Mouse (Mus musculus) small intestine, adult 2 months (tissue): ENCODE data around the gene Slc9a3r2. TPM values are rescaled to one million over a fixed set of nuclear protein-coding genes. Genes with fewer than 3 reads are reported as not detected.

Experiments used
- H3K27ac ChIP-seq: fragments of 200-500 bp; 2 replicates; pipeline ENCODE4 v1.5.1; 2012; ENCODE audit warnings: low read depth, low read length, control low read depth, inconsistent platforms; ENCODE audit not compliant: insufficient read depth
- H3K27me3 ChIP-seq: fragments of 200-500 bp; 2 replicates; pipeline ENCODE4 v1.6.1; 2012; ENCODE audit warnings: mild to moderate bottlenecking, moderate library complexity, low read length, inconsistent platforms; ENCODE audit not compliant: control insufficient read depth, insufficient read depth
- H3K36me3 ChIP-seq: fragments of 200-500 bp; 2 replicates; pipeline ENCODE4 v1.6.1; 2012; ENCODE audit warnings: mild to moderate bottlenecking, low read length, control low read depth, inconsistent platforms; ENCODE audit not compliant: control insufficient read depth, insufficient read depth
- H3K4me1 ChIP-seq: fragments of 200-500 bp; 2 replicates; pipeline ENCODE4 v1.6.1; 2012; ENCODE audit warnings: low read length, inconsistent platforms, mixed read lengths; ENCODE audit not compliant: control insufficient read depth, insufficient read depth, insufficient read length
- H3K4me3 ChIP-seq: fragments of 200-500 bp; 2 replicates; pipeline ENCODE4 v1.5.1; 2012; ENCODE audit warnings: low read depth, mild to moderate bottlenecking, control low read depth, inconsistent platforms, low read length, moderate library complexity
- CTCF ChIP-seq: fragments of 200-500 bp; IDR thresholded peaks from 2 replicates; pipeline ENCODE4 v1.5.1; 2012; ENCODE audit warnings: low read depth, mild to moderate bottlenecking, control low read depth, inconsistent platforms, low read length, moderate library complexity, mixed read lengths; ENCODE audit not compliant: insufficient replicate concordance, insufficient read length; ENCODE audit errors: extremely low read depth
- POLR2A ChIP-seq: fragments of 200-500 bp; IDR thresholded peaks from 2 replicates; pipeline ENCODE4 v1.6.1; 2012; ENCODE audit warnings: low read depth, mild to moderate bottlenecking, control low read depth, inconsistent platforms, low read length, moderate library complexity
- WGBS: fragments of 180-500 bp; shearing (Covaris S2); methylation state at CpG from one replicate; pipeline ENCODE4 v1.1.7; 2018; 5-methylcytosine and 5-hydroxymethylcytosine counted together
- polyA plus RNA-seq: library from polyadenylated mRNA; depleted of rRNA; stranded (reverse); fragments of >200 nt; gene quantifications from 2 replicates; pipeline ENCODE4 v1.2.3, GENCODE M21; 2012

The Slc9a3r2 gene
- polyA plus RNA-seq, 1 experiment = 44.9 TPM

DNA sequence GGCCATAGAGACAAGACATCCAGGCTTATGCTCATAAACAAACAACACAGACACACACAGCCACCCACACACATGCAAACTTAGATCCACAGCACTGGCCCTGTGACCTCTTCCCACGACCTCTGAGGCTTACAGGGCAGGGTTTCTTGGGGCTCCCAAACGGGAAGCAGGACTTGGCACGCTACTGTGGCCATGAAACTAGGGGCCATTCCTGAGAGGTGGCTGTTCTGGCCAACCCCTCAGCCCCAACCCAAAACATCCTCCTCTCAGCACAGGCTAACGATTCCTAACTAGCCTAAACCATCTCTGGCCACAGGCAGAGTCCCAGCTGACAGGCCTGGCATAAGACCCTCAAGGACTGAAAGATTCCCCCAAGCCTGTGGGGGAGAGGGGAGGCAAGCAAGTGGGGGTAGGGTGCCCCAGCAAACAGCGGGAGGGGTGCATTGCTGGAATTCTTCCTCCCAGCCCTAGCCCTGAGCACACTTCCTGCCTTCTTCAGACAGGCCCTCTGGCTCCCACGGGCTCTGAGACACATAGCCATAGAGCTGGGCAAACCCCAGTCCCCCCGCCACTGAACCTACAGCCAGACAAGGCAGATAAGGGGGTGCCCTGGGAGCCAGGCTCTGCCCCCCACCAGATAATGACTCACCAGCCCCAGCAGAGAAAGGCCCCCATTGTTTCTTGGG is 6.0 kb downstream of the Slc9a3r2 start:
- Histone ChIP-seq H3K4me1 (peaks cover 2% of the 10 kb centered on the region; the same call in 1 of the 2 replicates), H3K4me3 (peak overlapping the region; percentile 33), H3K36me3 (0 out of 2 replicates have a peak, but pooled peaks cover 1% of the 10 kb centered on the region), H3K27ac (peak overlapping the region; percentile 85), H3K27me3 (no peaks in the 10 kb centered on the region)
- TF ChIP-seq POLR2A (no peak), CTCF (no peak)
- WGBS = 57% methylated on average over 7 of the region's 7 CpGs

DNA sequence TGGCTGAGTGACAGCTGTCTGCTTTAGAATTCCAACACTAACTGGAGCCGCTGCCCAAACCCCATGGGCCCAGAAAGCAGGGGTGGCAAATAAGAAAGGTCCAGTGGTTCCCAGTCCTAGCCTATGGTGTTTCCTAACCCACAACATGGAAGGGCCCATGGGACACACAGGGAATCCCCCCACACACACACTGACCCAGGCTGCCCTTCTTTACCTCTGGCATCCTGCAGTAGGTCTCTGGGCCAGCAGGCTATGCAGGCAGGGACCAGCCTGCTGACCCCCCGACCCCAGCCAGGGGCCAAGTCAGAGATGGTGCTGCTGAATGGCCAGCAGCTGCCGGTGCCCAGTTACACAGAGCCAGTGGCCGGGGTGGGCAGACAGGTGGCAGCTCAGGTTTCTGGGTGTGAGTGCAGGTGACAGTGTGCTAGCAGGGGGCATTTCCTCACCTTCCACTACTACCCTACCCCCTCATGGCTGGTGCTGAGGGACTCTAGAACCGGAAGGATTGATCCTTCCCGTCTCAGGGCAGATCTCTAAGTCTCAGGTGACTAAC is 7.3 kb downstream of the Slc9a3r2 start:
- TF ChIP-seq CTCF (no peak), POLR2A (no peak)
- Histone ChIP-seq H3K4me3 (peak overlapping the region; percentile 5), H3K36me3 (0 out of 2 replicates have a peak, but pooled peaks cover 1% of the 10 kb centered on the region), H3K27ac (0 out of 2 replicates have a peak overlapping the region, but pooled peaks have one; percentile 85), H3K27me3 (no peaks in the 10 kb centered on the region), H3K4me1 (peaks cover 5% of the 10 kb centered on the region; the same call in 1 of the 2 replicates)
- WGBS = 76% methylated on average over 6 of the region's 6 CpGs

DNA sequence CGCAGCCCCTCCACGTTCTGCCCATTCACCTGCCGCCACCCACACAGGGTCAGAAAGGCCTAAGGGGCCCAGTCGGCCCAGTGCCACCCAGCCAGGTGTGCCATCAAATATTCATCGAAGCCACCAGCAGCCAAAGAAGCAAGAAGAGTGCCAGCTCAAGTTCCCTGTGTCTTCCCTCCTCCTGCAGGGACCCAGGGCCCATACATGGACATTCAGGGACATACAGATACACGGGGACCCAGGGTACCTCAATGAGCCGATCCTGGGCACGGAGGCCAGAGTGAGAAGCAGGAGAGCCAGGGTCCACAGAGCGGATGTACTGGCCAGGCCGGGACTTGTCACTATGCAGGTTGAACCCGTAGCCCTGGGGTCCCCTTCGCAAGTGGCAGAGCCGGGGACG is 8.2 kb downstream of the Slc9a3r2 start:
- Histone ChIP-seq H3K4me3 (no peak overlapping the region), H3K27me3 (no peaks in the 10 kb centered on the region), H3K4me1 (peaks cover 5% of the 10 kb centered on the region; the same call in 1 of the 2 replicates), H3K27ac (no peak overlapping the region), H3K36me3 (0 out of 2 replicates have a peak, but pooled peaks cover 1% of the 10 kb centered on the region)
- WGBS = 89% methylated on average over 14 of the region's 14 CpGs
- no peak for TF ChIP-seq CTCF
- TF ChIP-seq POLR2A = no peak

DNA sequence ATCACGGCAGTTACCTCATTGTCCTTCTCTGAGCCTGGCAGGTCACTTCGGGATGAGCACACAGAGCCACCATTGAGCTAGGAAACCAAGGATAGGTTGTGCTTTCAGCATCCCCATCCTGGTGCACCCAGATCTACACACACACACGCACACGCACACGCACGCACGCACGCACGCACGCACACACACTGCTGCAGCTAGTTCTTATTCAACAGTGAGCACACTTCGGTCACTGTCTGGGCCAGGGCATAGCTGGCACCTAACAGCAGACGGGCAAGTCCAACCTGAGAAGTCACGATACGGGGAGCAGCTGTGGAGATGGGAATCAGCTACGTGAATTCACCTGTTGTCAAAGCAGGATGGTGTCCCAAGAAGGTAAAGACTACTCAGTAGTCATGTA is 9.5 kb downstream of the Slc9a3r2 start:
- WGBS = 94% methylated on average over 15 of the region's 15 CpGs
- Histone ChIP-seq H3K4me1 (peaks cover 5% of the 10 kb centered on the region; the same call in 1 of the 2 replicates), H3K27me3 (no peaks in the 10 kb centered on the region), H3K4me3 (no peak overlapping the region), H3K27ac (no peak overlapping the region), H3K36me3 (0 out of 2 replicates have a peak, but pooled peaks cover 1% of the 10 kb centered on the region)
- TF ChIP-seq CTCF = no peak
- no peak for TF ChIP-seq POLR2A

DNA sequence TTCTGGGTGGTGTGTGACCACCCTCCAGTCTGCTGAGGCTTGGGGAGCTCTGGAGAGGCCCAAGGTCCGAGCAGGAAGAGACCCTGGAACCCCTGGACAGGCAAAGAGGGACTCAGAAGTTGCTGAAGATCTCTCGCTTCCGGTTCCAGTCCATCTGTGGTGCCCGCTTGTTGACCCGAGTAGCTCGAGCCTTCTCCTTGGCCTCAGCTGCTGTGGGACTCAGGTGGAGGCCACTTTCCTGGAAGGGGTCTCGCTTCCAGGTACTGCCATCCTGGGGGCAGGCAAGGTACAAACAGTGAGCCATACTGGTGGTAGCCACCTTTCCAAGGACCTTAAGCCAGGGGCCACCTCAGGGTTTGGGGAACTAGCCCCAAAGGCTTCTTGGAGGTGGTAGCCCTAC is 10.0 kb downstream of the Slc9a3r2 start:
- Histone ChIP-seq H3K4me1 (peaks cover 3% of the 10 kb centered on the region; the same call in 1 of the 2 replicates), H3K4me3 (no peak overlapping the region), H3K36me3 (0 out of 2 replicates have a peak, but pooled peaks cover 1% of the 10 kb centered on the region), H3K27ac (no peak overlapping the region), H3K27me3 (no peaks in the 10 kb centered on the region)
- TF ChIP-seq CTCF (no peak), POLR2A (no peak)
- WGBS = 83% methylated on average over 7 of the region's 7 CpGs

DNA sequence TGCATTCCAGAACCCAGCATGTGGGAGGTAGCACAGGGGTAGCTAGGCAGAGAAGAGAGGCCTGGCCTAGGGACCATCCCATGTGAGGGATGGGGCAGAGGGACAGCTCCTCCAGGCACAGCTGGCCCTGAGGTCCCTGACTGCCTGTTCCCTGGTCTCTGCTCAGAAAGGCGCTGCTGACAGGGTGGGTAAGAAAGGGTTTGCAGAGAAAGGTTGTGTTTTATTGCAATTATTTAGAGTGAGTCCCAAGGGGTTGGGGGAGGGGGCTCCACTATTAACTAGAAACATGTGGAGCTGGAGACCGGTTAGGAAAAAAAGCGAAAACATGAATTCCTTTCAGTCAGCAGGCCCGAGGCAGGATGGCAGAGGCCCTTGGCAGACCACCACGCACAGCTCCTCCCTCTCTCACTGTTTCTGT is 10.5 kb downstream of the Slc9a3r2 start:
- 0 out of 2 replicates have a peak, but pooled peaks cover 1% of the 10 kb centered on the region for H3K36me3 ChIP-seq
- WGBS = 79% methylated on average over 5 of the region's 5 CpGs
- peak overlapping the region; percentile 58 for H3K27ac ChIP-seq
- TF ChIP-seq POLR2A (no peak), CTCF (no peak)
- H3K4me3 ChIP-seq = no peak overlapping the region
- no peaks in the 10 kb centered on the region for H3K27me3 ChIP-seq
- peaks cover 3% of the 10 kb centered on the region; the same call in 1 of the 2 replicates for H3K4me1 ChIP-seq

DNA sequence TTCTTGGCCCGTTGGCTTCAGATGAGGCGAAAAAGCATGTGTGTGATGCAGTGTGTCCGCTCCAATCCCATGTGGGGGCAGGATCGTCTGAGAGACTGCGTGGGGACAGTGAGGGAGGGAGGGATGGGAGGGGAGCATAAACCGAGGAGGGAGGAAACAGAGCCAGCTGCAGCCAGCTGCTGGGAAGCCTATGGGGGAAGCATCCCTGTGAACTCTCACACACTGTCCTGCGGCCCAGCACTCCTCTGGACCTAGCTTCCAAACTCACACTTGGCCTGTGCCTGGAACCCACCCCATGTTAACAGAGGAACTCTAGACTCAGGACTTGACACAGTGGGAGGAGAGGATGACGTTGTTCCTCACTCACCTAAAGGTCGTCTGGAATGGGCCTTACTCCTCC is 11.3 kb downstream of the Slc9a3r2 start:
- H3K4me1 ChIP-seq = peaks cover 3% of the 10 kb centered on the region; the same call in 1 of the 2 replicates
- H3K4me3 ChIP-seq = no peak overlapping the region
- H3K27ac ChIP-seq = peak overlapping the region; percentile 58
- H3K27me3 ChIP-seq = no peaks in the 10 kb centered on the region
- whole genome bisulfite sequencing = 70% methylated on average over 9 of the region's 9 CpGs
- 0 out of 2 replicates have a peak, but pooled peaks cover 1% of the 10 kb centered on the region for H3K36me3 ChIP-seq
- TF ChIP-seq POLR2A (no peak), CTCF (no peak)
